Mouse (Mus musculus) forebrain, embryonic 14.5 days (tissue): ENCODE data around the gene Cav1. TPM values are rescaled to one million over a fixed set of nuclear protein-coding genes. Genes with fewer than 3 reads are reported as not detected.

Source experiments
- ATAC-seq: fragments of 200-750 bp; cut with Nextera tagmentation; 2 replicates; pipeline ENCODE4 v1.8.0; 2017; ENCODE audit warnings: mild to moderate bottlenecking, moderate library complexity
- DNase-seq: peaks from one replicate; pipeline ENCODE4 v3.0.0-alpha.2; 2015; ENCODE audit warnings: low spot score
- H3K27ac ChIP-seq: fragments of 300-500 bp; sonication (generic); 2 replicates; pipeline ENCODE4 v1.5.1; 2014; ENCODE audit warnings: low read depth, mild to moderate bottlenecking, control low read depth, low read length, moderate library complexity
- H3K27me3 ChIP-seq: fragments of 300-500 bp; sonication (generic); replicated peaks from 2 replicates; pipeline ENCODE4 v1.6.1; 2014; ENCODE audit warnings: low read length, control low read depth, mixed read lengths; ENCODE audit not compliant: control insufficient read depth, insufficient read depth
- H3K36me3 ChIP-seq: fragments of 300-500 bp; sonication (generic); 2 replicates; pipeline ENCODE4 v1.6.1; 2014; ENCODE audit warnings: low read length, control low read depth; ENCODE audit not compliant: control insufficient read depth, insufficient read depth
- H3K4me1 ChIP-seq: fragments of 300-500 bp; sonication (generic); 2 replicates; pipeline ENCODE4 v1.6.1; 2014; ENCODE audit warnings: antibody characterized with exemption, low read length, control low read depth; ENCODE audit not compliant: control insufficient read depth, insufficient read depth
- H3K4me2 ChIP-seq: fragments of 300-500 bp; sonication (generic); 2 replicates; pipeline ENCODE4 v1.6.1; 2014; ENCODE audit warnings: mild to moderate bottlenecking, control low read depth, low read length
- H3K4me3 ChIP-seq: fragments of 300-500 bp; sonication (generic); 2 replicates; pipeline ENCODE4 v1.5.1; 2014; ENCODE audit warnings: low read depth, low read length, control low read depth
- H3K9ac ChIP-seq: fragments of 300-500 bp; sonication (generic); 2 replicates; pipeline ENCODE4 v1.6.1; 2014; ENCODE audit warnings: mild to moderate bottlenecking, low read length, control low read depth, moderate library complexity
- H3K9me3 ChIP-seq: fragments of 300-500 bp; sonication (generic); replicated peaks from 2 replicates; pipeline ENCODE4 v1.6.1; 2016; ENCODE audit warnings: low read length, control low read depth, mixed read lengths; ENCODE audit not compliant: control insufficient read depth
- WGBS: fragments of 180-500 bp; shearing (Covaris S2); extraction: QIAGEN DNeasy Blood & Tissue Kit; methylation state at CpG from one replicate; pipeline ENCODE4 v1.1.7; 2014; 5-methylcytosine and 5-hydroxymethylcytosine counted together
- polyA plus RNA-seq: library from polyadenylated mRNA; unstranded; fragments of >200 nt; fragmentation: Nextera tagmentation; extraction: Ambion mirVana; gene quantifications from 2 replicates; pipeline ENCODE4 v1.2.1, GENCODE M21; 2014

Cav1 gene
- polyA plus RNA-seq, 1 experiment from 2014 or later = 32.3 TPM

GRCm38 (mm10) chr6:17282159-17282558, 24.0 kb upstream of the Cav1 start:
- no peak overlapping the region for H3K4me3 ChIP-seq
- ATAC-seq (no peak), DNase-seq (no peak)
- no peaks in the 10 kb centered on the region for H3K36me3 ChIP-seq
- no peaks in the 10 kb centered on the region for H3K9me3 ChIP-seq
- no peak overlapping the region for H3K27ac ChIP-seq
- H3K27me3 ChIP-seq = 0 out of 2 replicates have a peak, but pooled peaks cover 4% of the 10 kb centered on the region
- WGBS = 61% methylated on average over 5 of the region's 5 CpGs
- no peak overlapping the region for H3K9ac ChIP-seq
- H3K4me1 ChIP-seq = peaks cover 9% of the 10 kb centered on the region; the same call in 1 of the 2 replicates
- H3K4me2 ChIP-seq = peak overlapping the region; percentile 97

- H3K9me3 ChIP-seq = no peaks in the 10 kb centered on the region
- no peaks in the 10 kb centered on the region for H3K36me3 ChIP-seq
- H3K27ac ChIP-seq = no peak overlapping the region
- peaks cover 9% of the 10 kb centered on the region; the same call in 1 of the 2 replicates for H3K4me1 ChIP-seq
- ATAC-seq (no peak), DNase-seq (no peak)
- 84% methylated on average over 3 of the region's 3 CpGs for WGBS
- 0 out of 2 replicates have a peak, but pooled peaks cover 4% of the 10 kb centered on the region for H3K27me3 ChIP-seq
- no peak overlapping the region for H3K4me3 ChIP-seq
- H3K4me2 ChIP-seq = no peak overlapping the region
- H3K9ac ChIP-seq = no peak overlapping the region
These were observed 22.3 kb upstream of the Cav1 start for GRCm38 (mm10) chr6:17283834-17284233.

- Histone ChIP-seq H3K36me3 (no peaks in the 10 kb centered on the region), H3K9me3 (no peaks in the 10 kb centered on the region), H3K27ac (no peak overlapping the region), H3K4me2 (no peak overlapping the region), H3K9ac (no peak overlapping the region), H3K27me3 (no peaks in the 10 kb centered on the region), H3K4me3 (no peak overlapping the region), H3K4me1 (peaks cover 2% of the 10 kb centered on the region; the same call in 1 of the 2 replicates)
- 74% methylated on average over 4 of the region's 4 CpGs for WGBS
- no peak for DNase-seq
- ATAC-seq = no peak
These were observed 19.8 kb upstream of the Cav1 start for GRCm38 (mm10) chr6:17286381-17286780.

- peak; percentile 20; the same call in 1 of the 2 replicates for ATAC-seq
- H3K9ac ChIP-seq = no peak overlapping the region
- H3K4me3 ChIP-seq = no peak overlapping the region
- H3K4me2 ChIP-seq = no peak overlapping the region
- H3K27ac ChIP-seq = no peak overlapping the region
- no peaks in the 10 kb centered on the region for H3K9me3 ChIP-seq
- H3K27me3 ChIP-seq = no peaks in the 10 kb centered on the region
- H3K4me1 ChIP-seq = no peaks in the 10 kb centered on the region
- DNase-seq = peak; percentile 10
- H3K36me3 ChIP-seq = no peaks in the 10 kb centered on the region
- 42% methylated on average over 5 of the region's 5 CpGs for WGBS
These were observed 11.0 kb upstream of the Cav1 start for GRCm38 (mm10) chr6:17295116-17295515.

- DNase-seq = no peak
- WGBS = 2% methylated on average over 18 of the region's 19 CpGs
- H3K27me3 ChIP-seq = peaks cover 15% of the 10 kb centered on the region
These were observed 629 bp downstream of the Cav1 start for GRCm38 (mm10) chr6:17306602-17307325.

GRCm38 (mm10) chr6:17307461-17308115, 1.5 kb downstream of the Cav1 start:
- Histone ChIP-seq H3K9ac (peak overlapping the region; percentile 60), H3K27me3 (peaks cover 15% of the 10 kb centered on the region), H3K4me1 (peaks cover 13% of the 10 kb centered on the region), H3K4me2 (peak overlapping the region; percentile 87), H3K27ac (no peak overlapping the region), H3K36me3 (no peaks in the 10 kb centered on the region), H3K4me3 (peak overlapping the region; percentile 40), H3K9me3 (no peaks in the 10 kb centered on the region)
- WGBS = 3% methylated on average over 31 of the region's 31 CpGs
- DNase-seq = peak; percentile 49
- peak; percentile 74 for ATAC-seq

More at GRCm38 (mm10) chr6:17306602-17307325, 629 bp downstream of the Cav1 start:
- Histone ChIP-seq H3K9ac (peak overlapping the region; percentile 60), H3K4me2 (peak overlapping the region; percentile 87), H3K4me1 (peaks cover 13% of the 10 kb centered on the region), H3K36me3 (no peaks in the 10 kb centered on the region), H3K4me3 (peak overlapping the region; percentile 40), H3K27ac (no peak overlapping the region), H3K9me3 (no peaks in the 10 kb centered on the region)
- peak; percentile 30 for ATAC-seq

GRCm38 (mm10) chr6:17308661-17309060, 2.5 kb downstream of the Cav1 start:
- no peak for ATAC-seq
- Histone ChIP-seq H3K9me3 (no peaks in the 10 kb centered on the region), H3K4me2 (no peak overlapping the region), H3K9ac (no peak overlapping the region), H3K4me3 (no peak overlapping the region), H3K36me3 (no peaks in the 10 kb centered on the region), H3K27ac (no peak overlapping the region), H3K4me1 (peaks cover 13% of the 10 kb centered on the region), H3K27me3 (peaks cover 15% of the 10 kb centered on the region)
- DNase-seq = no peak
- WGBS = 55% methylated on average over 2 of the region's 2 CpGs

GRCm38 (mm10) chr6:17309260-17309659, 3.1 kb downstream of the Cav1 start:
- Histone ChIP-seq H3K36me3 (no peaks in the 10 kb centered on the region), H3K9me3 (no peaks in the 10 kb centered on the region), H3K4me1 (peaks cover 13% of the 10 kb centered on the region), H3K4me3 (no peak overlapping the region), H3K27ac (no peak overlapping the region), H3K27me3 (peaks cover 15% of the 10 kb centered on the region), H3K9ac (no peak overlapping the region), H3K4me2 (no peak overlapping the region)
- 84% methylated on average over 2 of the region's 2 CpGs for WGBS
- ATAC-seq (no peak), DNase-seq (no peak)

- Histone ChIP-seq H3K4me2 (no peak overlapping the region), H3K9ac (no peak overlapping the region), H3K27ac (no peak overlapping the region), H3K4me3 (no peak overlapping the region), H3K27me3 (no peaks in the 10 kb centered on the region), H3K9me3 (no peaks in the 10 kb centered on the region), H3K36me3 (no peaks in the 10 kb centered on the region), H3K4me1 (no peaks in the 10 kb centered on the region)
- no peak for ATAC-seq
- no peak for DNase-seq
- 88% methylated on average over 2 of the region's 2 CpGs for WGBS
These were observed 8.1 kb downstream of the Cav1 start for GRCm38 (mm10) chr6:17314241-17314640.
